Mouse (Mus musculus): ENCODE measurements around the gene Hdgfl2. TPM values are rescaled to one million over a fixed set of nuclear protein-coding genes. Genes with fewer than 3 reads are reported as not detected.

Hdgfl2 gene
- polyA plus RNA-seq, 1 experiment: 109 TPM

DNA sequence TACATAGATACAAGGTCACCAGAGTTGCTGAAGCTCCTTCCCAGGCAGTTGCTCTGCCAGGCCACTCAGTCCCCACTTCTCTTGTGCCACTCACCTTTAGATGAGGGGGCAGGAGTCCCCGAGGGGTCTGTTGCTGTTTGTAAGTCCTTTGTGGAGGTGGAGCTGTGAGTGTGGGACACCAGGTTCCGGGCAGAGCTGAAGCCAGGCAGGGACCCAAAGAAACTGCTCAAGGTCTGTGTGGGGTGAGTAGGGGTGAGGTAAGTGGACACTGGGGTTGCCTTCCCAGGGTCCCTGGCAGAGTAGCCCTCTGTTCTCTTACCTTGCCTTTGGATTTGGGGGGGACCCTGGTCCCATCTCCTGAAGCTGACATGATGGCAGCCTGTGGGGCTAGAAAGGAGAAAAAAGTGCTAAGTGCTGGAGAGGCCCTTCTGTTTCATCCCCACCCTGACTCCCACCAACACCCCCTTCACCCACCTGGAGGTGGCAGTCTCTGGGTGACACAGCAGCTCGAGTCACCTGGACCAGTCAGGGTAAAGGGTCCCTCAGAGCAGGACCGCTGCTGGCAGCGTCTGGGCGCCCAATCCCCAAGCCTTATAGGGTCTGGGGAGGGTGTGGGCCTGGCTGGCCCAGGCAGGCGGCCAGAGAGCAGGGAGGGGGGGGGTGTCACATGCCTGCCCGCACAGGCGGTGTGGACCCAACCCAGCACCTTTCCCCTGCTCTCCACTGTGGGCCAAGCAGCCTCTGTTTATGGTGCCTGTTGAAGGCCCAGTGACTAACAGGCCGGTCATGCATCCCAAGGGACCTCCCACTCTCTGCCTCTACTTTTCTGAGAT, 30.0 kb downstream of the Hdgfl2 start, which contains the start of gene Plin4:
Gene Plin4 (minus strand): TSS at position 585 of the 833 bp plus-strand sequence.
- no peaks in the 10 kb centered on the region for H3K27me3 ChIP-seq (ENCODE audit: control insufficient read depth, insufficient read depth, low read length)
- no peak within 1 kb of the TSS for H3K4me3 ChIP-seq (replicated peaks; ENCODE audit: insufficient read depth, low read depth, low read length)
- TF ChIP-seq CTCF (IDR thresholded peaks at IDR 0.05; ENCODE audit: borderline replicate concordance, insufficient read depth, low read depth, low read length): no peak
- no peak for TF ChIP-seq POLR2A (IDR thresholded peaks at IDR 0.05; ENCODE audit: borderline replicate concordance, insufficient read depth, low read length)
- 50% methylated on average over 10 of the region's 10 CpGs for WGBS
- peak within 1 kb of the TSS; percentile 73 for H3K27ac ChIP-seq (ENCODE audit: insufficient read depth, low read length)
- no peaks in the 10 kb centered on the region for H3K4me1 ChIP-seq (ENCODE audit: control insufficient read depth, insufficient read depth, low read length)
- DNase-seq: no peak

DNA sequence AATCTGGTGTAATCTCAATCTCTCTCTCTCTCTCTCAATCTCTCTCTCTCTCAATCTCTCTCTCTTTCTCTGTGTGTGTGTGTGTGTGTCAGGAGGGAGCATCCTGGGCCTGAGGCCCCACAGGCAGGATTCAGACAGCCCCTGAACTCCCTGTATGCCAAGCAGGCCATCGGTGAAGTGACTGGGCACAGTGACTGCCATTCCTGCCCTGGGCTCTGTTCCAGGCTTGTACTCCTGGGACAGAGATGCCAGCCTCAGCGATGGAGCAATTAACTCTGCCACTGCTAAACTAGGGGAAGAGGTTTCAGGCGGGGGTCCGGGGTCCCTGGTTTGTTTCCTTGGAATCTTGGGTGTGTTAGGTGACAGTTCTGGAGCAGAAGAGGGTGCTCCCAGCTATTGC, 31.1 kb downstream of the Hdgfl2 start:
- peak in 1 of 2 experiments; percentile 42 for DNase-seq
- Histone ChIP-seq H3K4me3 (replicated peaks; ENCODE audit: insufficient read depth, low read depth, low read length) (no peak overlapping the region), H3K4me1 (ENCODE audit: control insufficient read depth, insufficient read depth, low read length) (no peaks in the 10 kb centered on the region), H3K27ac (ENCODE audit: insufficient read depth, low read length) (peak overlapping the region; percentile 5; the same call in 1 of the 2 replicates), H3K27me3 (ENCODE audit: control insufficient read depth, insufficient read depth, low read length) (no peaks in the 10 kb centered on the region)
- TF ChIP-seq POLR2A (IDR thresholded peaks at IDR 0.05; ENCODE audit: borderline replicate concordance, insufficient read depth, low read length) (no peak), CTCF (IDR thresholded peaks at IDR 0.05; ENCODE audit: borderline replicate concordance, insufficient read depth, low read depth, low read length) (no peak)
- 15% methylated on average over 4 of the region's 4 CpGs for WGBS

DNA sequence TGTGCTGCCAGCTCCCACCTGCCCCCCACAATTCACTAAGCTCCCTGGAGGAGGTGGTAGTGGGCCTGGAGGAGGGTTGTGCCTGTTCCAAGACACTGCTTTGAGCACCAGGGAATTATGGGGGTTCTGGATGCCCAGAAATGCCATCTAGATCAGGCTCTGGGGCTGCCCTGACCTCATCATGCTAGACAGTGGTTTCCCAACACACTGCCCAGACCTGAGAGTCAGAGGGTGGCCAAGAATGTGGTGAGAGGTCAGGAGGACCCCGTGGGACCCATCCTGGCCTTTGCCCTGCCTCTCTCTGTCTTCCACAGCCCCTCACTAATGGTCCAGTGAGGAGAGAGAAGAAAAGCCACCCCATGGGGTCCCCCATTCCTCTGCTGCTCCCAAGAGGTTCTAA, 31.6 kb downstream of the Hdgfl2 start:
- Histone ChIP-seq H3K27me3 (ENCODE audit: control insufficient read depth, insufficient read depth, low read length) (no peaks in the 10 kb centered on the region), H3K27ac (ENCODE audit: insufficient read depth, low read length) (no peak overlapping the region), H3K4me3 (replicated peaks; ENCODE audit: insufficient read depth, low read depth, low read length) (no peak overlapping the region), H3K4me1 (ENCODE audit: control insufficient read depth, insufficient read depth, low read length) (no peaks in the 10 kb centered on the region)
- 55% methylated on average over 1 of the region's 1 CpGs for WGBS
- TF ChIP-seq POLR2A (IDR thresholded peaks at IDR 0.05; ENCODE audit: borderline replicate concordance, insufficient read depth, low read length): no peak
- no peak for TF ChIP-seq CTCF (IDR thresholded peaks at IDR 0.05; ENCODE audit: borderline replicate concordance, insufficient read depth, low read depth, low read length)
- no peak for DNase-seq

DNA sequence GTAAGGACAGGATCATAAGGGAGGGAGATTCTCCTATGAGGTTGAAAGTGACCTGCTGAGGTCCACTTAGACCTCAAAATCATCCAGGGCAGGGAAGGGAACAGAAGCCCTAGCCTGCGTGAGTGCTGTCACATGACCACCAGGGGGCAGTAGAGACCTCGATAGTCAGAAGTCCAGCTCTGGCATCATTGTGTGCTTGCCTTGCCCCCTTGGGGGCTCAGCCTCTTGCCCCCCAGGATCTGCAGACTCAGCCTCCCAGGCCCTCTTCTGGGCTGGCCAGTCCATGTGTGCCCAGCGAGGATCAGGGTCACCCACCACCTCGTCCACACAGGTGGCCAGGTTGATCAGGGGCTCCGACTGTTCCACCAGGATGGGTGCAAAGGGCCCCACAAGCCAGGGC, 32.4 kb downstream of the Hdgfl2 start:
- H3K4me1 ChIP-seq (ENCODE audit: control insufficient read depth, insufficient read depth, low read length): no peaks in the 10 kb centered on the region
- no peak overlapping the region for H3K27ac ChIP-seq (ENCODE audit: insufficient read depth, low read length)
- TF ChIP-seq POLR2A (IDR thresholded peaks at IDR 0.05; ENCODE audit: borderline replicate concordance, insufficient read depth, low read length) (no peak), CTCF (IDR thresholded peaks at IDR 0.05; ENCODE audit: borderline replicate concordance, insufficient read depth, low read depth, low read length) (peak; percentile 88)
- H3K4me3 ChIP-seq (replicated peaks; ENCODE audit: insufficient read depth, low read depth, low read length): no peak overlapping the region
- peak; percentile 63 to 70 for DNase-seq
- no peaks in the 10 kb centered on the region for H3K27me3 ChIP-seq (ENCODE audit: control insufficient read depth, insufficient read depth, low read length)
- WGBS: 50% methylated on average over 5 of the region's 5 CpGs

DNA sequence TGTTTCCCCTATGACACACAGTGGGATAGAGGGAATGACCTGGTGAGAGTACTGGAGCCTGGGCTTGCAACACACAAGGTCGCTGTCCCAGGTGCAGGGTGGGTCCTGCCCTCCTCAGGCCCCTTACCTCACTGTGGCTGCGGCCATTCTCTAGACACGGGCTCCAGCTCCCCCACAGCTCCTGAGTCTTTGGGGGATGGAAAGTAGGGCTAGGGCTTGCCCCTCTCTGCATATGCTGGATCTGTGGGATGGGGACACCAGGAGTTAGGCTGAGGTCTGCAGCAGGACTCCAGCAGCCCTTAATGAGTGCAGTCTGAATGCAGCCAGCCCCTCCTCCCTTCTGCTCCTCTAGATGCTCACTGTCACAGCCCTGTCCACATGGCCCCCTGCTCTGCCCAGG, 33.3 kb downstream of the Hdgfl2 start:
- WGBS: 80% methylated on average over 3 of the region's 3 CpGs
- no peak for TF ChIP-seq POLR2A (IDR thresholded peaks at IDR 0.05; ENCODE audit: borderline replicate concordance, insufficient read depth, low read length)
- no peak for TF ChIP-seq CTCF (IDR thresholded peaks at IDR 0.05; ENCODE audit: borderline replicate concordance, insufficient read depth, low read depth, low read length)
- no peaks in the 10 kb centered on the region for H3K27me3 ChIP-seq (ENCODE audit: control insufficient read depth, insufficient read depth, low read length)
- DNase-seq: no peak
- H3K4me3 ChIP-seq (replicated peaks; ENCODE audit: insufficient read depth, low read depth, low read length): no peak overlapping the region
- H3K27ac ChIP-seq (ENCODE audit: insufficient read depth, low read length): no peak overlapping the region
- no peaks in the 10 kb centered on the region; the same call in 1 of the 2 replicates for H3K4me1 ChIP-seq (ENCODE audit: control insufficient read depth, insufficient read depth, low read length)

DNA sequence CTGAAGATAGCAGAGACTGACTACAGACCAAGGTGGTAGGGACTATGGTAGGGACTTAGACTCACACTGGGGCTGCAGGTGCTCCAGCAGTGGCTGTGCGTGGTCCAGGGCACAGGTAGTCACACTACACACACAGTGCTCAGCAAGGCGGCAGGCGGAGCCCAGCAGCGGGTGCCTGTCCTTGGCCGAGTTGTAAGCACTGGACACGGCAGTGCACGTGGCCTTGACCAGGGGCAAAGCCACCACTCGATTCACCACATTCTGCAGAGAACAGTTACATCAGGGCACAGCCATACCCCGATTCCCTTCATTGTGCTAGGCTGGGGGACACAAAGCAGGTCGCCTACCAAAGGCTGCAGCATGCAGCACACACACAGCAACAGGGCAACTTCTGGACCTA, 36.8 kb downstream of the Hdgfl2 start:
- WGBS: 70% methylated on average over 10 of the region's 10 CpGs
- no peak for DNase-seq
- Histone ChIP-seq H3K27me3 (ENCODE audit: control insufficient read depth, insufficient read depth, low read length) (no peaks in the 10 kb centered on the region), H3K4me3 (replicated peaks; ENCODE audit: insufficient read depth, low read depth, low read length) (no peak overlapping the region), H3K27ac (ENCODE audit: insufficient read depth, low read length) (no peak overlapping the region), H3K4me1 (ENCODE audit: control insufficient read depth, insufficient read depth, low read length) (peaks cover 7% of the 10 kb centered on the region)
- TF ChIP-seq CTCF (IDR thresholded peaks at IDR 0.05; ENCODE audit: borderline replicate concordance, insufficient read depth, low read depth, low read length): no peak

DNA sequence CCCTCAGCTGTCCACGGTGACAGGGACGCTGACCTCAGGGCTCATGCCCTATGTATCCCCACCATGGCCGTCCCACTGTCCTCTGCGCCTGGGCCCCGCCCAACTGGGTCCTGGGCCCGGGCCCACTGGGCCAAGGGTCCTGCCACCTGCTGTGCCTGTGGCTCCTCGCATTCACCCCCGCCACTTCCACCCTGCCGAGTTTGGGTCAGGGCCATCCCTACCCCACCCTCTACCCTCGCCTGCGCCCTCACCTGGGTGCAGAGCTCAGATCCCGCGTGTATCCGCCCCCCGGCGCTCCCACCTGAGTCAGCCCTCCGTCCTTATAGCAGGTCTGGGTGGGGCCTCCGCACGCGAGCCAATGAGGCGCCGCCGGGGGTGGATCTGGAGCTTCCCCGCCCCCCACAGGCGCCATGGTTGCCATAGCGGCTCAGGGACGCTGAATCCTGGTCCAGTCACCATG, 37.8 kb downstream of the Hdgfl2 start, which contains the start of gene Plin5:
Gene Plin5 (minus strand): TSS at position 346 of the 460 bp plus-strand sequence.
- Histone ChIP-seq H3K4me3 (replicated peaks; ENCODE audit: insufficient read depth, low read depth, low read length) (no peak within 1 kb of the TSS), H3K27ac (ENCODE audit: insufficient read depth, low read length) (no peak within 1 kb of the TSS), H3K4me1 (ENCODE audit: control insufficient read depth, insufficient read depth, low read length) (peaks cover 7% of the 10 kb centered on the region), H3K27me3 (ENCODE audit: control insufficient read depth, insufficient read depth, low read length) (no peaks in the 10 kb centered on the region)
- peak; percentile 34 to 43 for DNase-seq
- no peak for TF ChIP-seq CTCF (IDR thresholded peaks at IDR 0.05; ENCODE audit: borderline replicate concordance, insufficient read depth, low read depth, low read length)
- TF ChIP-seq POLR2A (IDR thresholded peaks at IDR 0.05; ENCODE audit: borderline replicate concordance, insufficient read depth, low read length): no peak
- 2% methylated on average over 27 of the region's 27 CpGs for WGBS

DNA sequence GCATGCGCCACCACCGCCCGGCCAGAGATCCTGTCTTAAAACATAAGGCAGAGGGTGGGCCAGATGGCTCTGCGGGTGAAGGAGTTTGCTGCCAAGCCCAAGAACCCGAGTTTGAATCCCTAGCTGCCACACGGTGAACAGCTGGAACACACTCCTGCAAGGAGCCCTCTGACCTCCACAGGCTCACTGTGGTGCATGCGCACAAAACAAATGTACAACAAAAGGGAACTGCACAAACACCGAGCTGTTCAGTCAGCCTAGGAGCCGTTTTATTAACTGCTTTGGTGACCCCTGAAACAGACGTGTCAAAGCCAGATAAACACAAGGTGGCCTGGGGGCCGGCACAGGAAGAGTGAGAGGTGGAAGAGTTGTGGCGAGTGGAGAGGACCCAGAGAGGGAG, 40.0 kb downstream of the Hdgfl2 start:
- WGBS: 57% methylated on average over 12 of the region's 12 CpGs
- Histone ChIP-seq H3K4me3 (replicated peaks; ENCODE audit: insufficient read depth, low read depth, low read length) (peak overlapping the region; percentile 6), H3K27ac (ENCODE audit: insufficient read depth, low read length) (no peak overlapping the region), H3K27me3 (ENCODE audit: control insufficient read depth, insufficient read depth, low read length) (no peaks in the 10 kb centered on the region; the same call in 1 of the 2 replicates), H3K4me1 (ENCODE audit: control insufficient read depth, insufficient read depth, low read length) (peaks cover 7% of the 10 kb centered on the region)
- TF ChIP-seq POLR2A (IDR thresholded peaks at IDR 0.05; ENCODE audit: borderline replicate concordance, insufficient read depth, low read length): no peak
- TF ChIP-seq CTCF (IDR thresholded peaks at IDR 0.05; ENCODE audit: borderline replicate concordance, insufficient read depth, low read depth, low read length): no peak
- DNase-seq: no peak
